Mouse (Mus musculus) cerebellum, adult 2 months (tissue): ENCODE data around the gene Dok5. TPM values are rescaled to one million over a fixed set of nuclear protein-coding genes. Genes with fewer than 3 reads are reported as not detected.
A peak's percentile ranks its signal among the peaks of the same experiment; 100 is the strongest.

Experiments
- DNase-seq, 2 experiments: peaks; one replicate each; pipeline ENCODE4 v3.0.0; 2021
- H3K27ac ChIP-seq: fragments of 200-500 bp; 2 replicates; pipeline ENCODE4 v1.5.1; 2012; ENCODE audit warnings: low read length, control low read depth, inconsistent platforms; ENCODE audit not compliant: insufficient read depth
- H3K27me3 ChIP-seq: fragments of 200-500 bp; 2 replicates; pipeline ENCODE4 v1.6.1; 2012; ENCODE audit warnings: inconsistent platforms, mild to moderate bottlenecking, low read length, moderate library complexity; ENCODE audit not compliant: control insufficient read depth, insufficient read depth
- H3K4me1 ChIP-seq: fragments of 200-500 bp; 2 replicates; pipeline ENCODE4 v1.6.1; 2011; ENCODE audit warnings: low read length; ENCODE audit not compliant: control insufficient read depth, insufficient read depth
- H3K4me3 ChIP-seq: fragments of 200-500 bp; replicated peaks from 2 replicates; pipeline ENCODE3; 2011; ENCODE audit warnings: mild to moderate bottlenecking, low read depth, low read length, control low read depth; ENCODE audit not compliant: insufficient read depth
- CTCF ChIP-seq: fragments of 200-500 bp; IDR thresholded peaks from 2 replicates; pipeline ENCODE4 v1.5.1; 2011; ENCODE audit warnings: low read depth, mild to moderate bottlenecking, control low read depth, low read length, moderate library complexity, borderline replicate concordance; ENCODE audit not compliant: insufficient read depth
- POLR2A ChIP-seq: fragments of 200-500 bp; IDR thresholded peaks from 2 replicates; pipeline ENCODE4 v1.6.1; 2011; ENCODE audit warnings: low read length, control low read depth, borderline replicate concordance; ENCODE audit not compliant: insufficient read depth
- WGBS: fragments of 180-500 bp; shearing (Covaris S2); methylation state at CpG from one replicate; pipeline ENCODE4 v1.1.7; 2018; 5-methylcytosine and 5-hydroxymethylcytosine counted together
- polyA plus RNA-seq: library from polyadenylated mRNA; depleted of rRNA; stranded (reverse); fragments of >200 nt; gene quantifications from 2 replicates; pipeline ENCODE4 v1.2.3, GENCODE M21; 2012

Gene Dok5
- polyA plus RNA-seq, 1 experiment, result 18.6 TPM

DNA sequence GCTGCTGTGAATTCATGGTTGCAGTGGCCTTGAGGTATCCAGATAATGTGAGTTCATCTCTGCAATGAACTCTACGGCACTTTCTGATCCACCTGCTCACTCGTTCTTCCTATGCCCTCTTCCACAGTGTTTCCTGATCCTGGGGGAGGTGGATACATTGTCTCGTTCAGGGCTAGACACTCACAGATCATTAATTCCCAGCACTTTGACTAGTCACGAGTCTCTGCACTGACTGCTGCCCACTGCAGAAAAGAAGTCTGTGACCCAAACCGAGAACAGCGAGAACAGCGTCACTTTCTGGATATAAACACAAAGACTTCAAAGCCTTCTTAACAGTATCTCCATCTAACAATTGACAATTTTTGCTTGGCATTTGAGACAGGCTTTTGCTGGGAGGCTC lies 125.9 kb downstream of the Dok5 start:
- WGBS, result 91% methylated on average over 7 of the region's 7 CpGs
- H3K4me1 ChIP-seq, result peaks cover 4% of the 10 kb centered on the region; the same call in 1 of the 2 replicates
- H3K27me3 ChIP-seq, result no peaks in the 10 kb centered on the region
- no peak overlapping the region for H3K27ac ChIP-seq
- TF ChIP-seq CTCF (no peak), POLR2A (no peak)
- H3K4me3 ChIP-seq, result no peak overlapping the region
- DNase-seq, result no peak

DNA sequence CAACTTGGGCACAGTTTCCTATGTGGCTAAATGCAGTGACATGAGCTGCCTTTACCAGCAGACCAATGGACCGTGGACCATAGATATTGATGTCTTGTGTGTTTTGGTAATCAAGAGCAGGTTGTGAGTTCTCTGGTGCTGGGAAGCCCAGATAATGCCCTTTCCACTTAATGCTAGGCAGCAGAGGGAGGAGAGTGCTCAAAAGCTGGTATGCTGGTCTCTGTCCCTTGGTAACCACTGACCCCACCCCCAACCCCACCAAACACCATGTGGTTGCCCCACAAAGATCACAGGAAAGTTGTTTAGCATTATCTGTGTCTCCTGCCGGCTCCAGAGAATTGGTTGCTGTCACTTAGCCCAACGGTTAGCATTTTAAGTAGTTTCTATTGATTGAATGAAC lies 127.0 kb downstream of the Dok5 start:
- Histone ChIP-seq H3K27ac (no peak overlapping the region), H3K4me3 (no peak overlapping the region), H3K27me3 (no peaks in the 10 kb centered on the region), H3K4me1 (peaks cover 4% of the 10 kb centered on the region; the same call in 1 of the 2 replicates)
- 64% methylated on average over 3 of the region's 3 CpGs for WGBS
- TF ChIP-seq POLR2A (no peak), CTCF (no peak)
- no peak for DNase-seq

DNA sequence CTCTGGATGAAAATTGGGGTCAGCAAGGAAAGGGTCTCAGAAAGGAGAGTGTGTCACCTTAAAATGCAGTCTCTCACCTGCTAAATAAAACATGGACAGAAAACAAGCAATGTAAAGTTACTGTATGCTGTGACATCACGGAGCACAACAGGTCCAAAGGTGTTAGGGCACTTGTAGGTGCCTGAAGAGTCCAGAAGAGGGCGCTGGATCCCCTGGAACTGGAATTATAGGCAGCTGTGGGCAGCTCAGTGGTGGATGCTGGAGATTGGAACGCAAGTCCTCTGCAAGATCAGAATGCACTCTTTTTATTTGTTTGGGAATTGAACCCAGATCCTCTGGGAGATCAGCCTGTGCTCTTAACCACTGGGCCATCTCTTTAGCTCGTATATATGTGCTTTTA lies 129.0 kb downstream of the Dok5 start:
- peak; percentile 39; the same call in 1 of the 2 replicates for TF ChIP-seq CTCF
- TF ChIP-seq POLR2A, result no peak

DNA sequence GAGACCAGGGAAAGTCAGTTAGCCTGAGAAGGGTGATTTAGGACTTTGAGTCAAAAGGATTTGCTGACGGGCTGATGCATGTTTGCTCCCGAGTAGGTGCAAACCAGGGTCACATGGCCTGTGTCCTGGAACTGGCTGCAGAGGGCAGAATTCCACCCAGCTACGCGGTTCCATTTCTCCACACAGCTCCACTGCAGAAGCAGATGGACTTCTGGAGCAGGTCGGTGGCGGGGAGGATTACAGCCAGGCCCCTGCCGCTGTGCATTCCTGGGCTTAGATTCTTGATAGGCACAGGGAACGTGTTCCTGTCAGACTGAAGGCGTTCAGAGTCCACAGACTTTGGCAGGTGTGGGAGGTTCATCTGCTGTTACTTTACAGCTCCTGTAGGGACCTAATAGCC lies 131.2 kb downstream of the Dok5 start:
- no peak overlapping the region for H3K27ac ChIP-seq
- TF ChIP-seq CTCF (no peak), POLR2A (no peak)
- no peak for DNase-seq
- H3K4me1 ChIP-seq, result no peaks in the 10 kb centered on the region
- H3K27me3 ChIP-seq, result no peaks in the 10 kb centered on the region
- H3K4me3 ChIP-seq, result no peak overlapping the region
- 17% methylated on average over 9 of the region's 9 CpGs for WGBS

More for the DNA sequence above, 129.0 kb downstream of the Dok5 start:
- WGBS, result 74% methylated on average over 4 of the region's 4 CpGs
- no peaks in the 10 kb centered on the region for H3K27me3 ChIP-seq
- H3K4me1 ChIP-seq, result peaks cover 4% of the 10 kb centered on the region; the same call in 1 of the 2 replicates
- H3K4me3 ChIP-seq, result no peak overlapping the region
- DNase-seq, result no peak
- H3K27ac ChIP-seq, result no peak overlapping the region

DNA sequence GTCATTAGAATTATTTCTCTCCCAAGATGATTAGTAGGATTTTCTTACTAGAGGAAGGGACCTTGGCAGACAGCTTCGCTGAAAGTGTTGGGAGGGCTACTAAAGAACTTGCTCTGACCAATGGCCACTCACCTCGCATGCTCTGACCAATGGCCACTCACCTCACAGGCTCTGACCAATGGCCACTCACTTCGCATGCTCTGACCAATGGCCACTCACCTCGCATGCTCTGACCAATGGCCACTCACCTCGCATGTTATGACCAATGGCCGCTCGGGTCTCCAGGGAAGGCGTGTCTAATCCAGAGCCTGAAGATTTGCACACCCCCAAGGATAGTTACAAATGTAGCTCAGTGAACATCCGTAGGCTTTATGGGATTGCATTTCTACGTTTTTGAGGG lies 131.6 kb downstream of the Dok5 start:
- Histone ChIP-seq H3K27me3 (no peaks in the 10 kb centered on the region), H3K27ac (no peak overlapping the region), H3K4me1 (no peaks in the 10 kb centered on the region), H3K4me3 (no peak overlapping the region)
- TF ChIP-seq POLR2A (no peak), CTCF (no peak)
- DNase-seq, result no peak
- 95% methylated on average over 10 of the region's 10 CpGs for WGBS

DNA sequence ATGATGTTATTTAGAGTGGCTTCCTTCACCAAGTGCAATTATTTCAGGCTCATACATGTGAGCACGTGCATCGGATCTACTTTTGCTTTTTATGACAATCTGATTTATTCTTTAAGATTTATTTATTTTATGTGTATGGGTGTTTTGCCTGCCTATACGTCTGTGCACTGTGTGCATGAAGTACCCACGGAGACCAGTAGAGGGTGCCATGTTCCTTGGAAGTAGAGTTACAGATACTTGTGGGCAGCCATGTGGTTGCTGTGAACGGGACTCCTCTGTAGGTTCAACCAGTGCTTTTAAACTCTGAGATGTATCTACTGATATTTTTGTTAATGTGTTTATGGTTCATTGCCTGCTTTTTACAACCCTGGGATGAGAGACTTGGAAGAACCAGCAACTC lies 132.4 kb downstream of the Dok5 start:
- Histone ChIP-seq H3K4me1 (no peaks in the 10 kb centered on the region), H3K27me3 (no peaks in the 10 kb centered on the region), H3K4me3 (no peak overlapping the region), H3K27ac (no peak overlapping the region)
- 91% methylated on average over 5 of the region's 5 CpGs for WGBS
- no peak for TF ChIP-seq POLR2A
- peak; percentile 24; the same call in 1 of the 2 replicates for TF ChIP-seq CTCF
- DNase-seq, result no peak

DNA sequence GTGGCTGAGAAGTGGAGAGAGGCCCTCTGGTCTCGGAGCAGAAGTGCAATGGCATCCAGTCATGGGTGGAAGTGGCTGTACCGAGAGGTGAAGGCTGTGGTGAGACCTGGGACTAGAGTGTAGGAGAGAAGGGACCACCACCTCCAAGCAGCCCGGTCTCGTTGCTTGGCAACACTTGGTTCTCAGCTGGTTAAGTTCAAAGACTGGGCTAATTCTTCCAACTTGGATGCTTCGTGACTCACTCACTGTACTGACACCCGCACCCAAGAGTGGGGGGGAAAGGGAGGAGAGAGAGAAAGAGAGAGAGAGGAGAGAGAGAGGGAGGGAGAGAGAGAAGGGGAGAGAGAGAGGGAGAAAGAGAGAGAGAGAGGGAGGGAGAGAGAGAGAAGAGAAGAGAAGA lies 133.2 kb downstream of the Dok5 start:
- 83% methylated on average over 6 of the region's 6 CpGs for WGBS
- Histone ChIP-seq H3K27me3 (no peaks in the 10 kb centered on the region), H3K27ac (no peak overlapping the region), H3K4me1 (no peaks in the 10 kb centered on the region), H3K4me3 (no peak overlapping the region)
- TF ChIP-seq POLR2A (no peak), CTCF (no peak)
- DNase-seq, result no peak

DNA sequence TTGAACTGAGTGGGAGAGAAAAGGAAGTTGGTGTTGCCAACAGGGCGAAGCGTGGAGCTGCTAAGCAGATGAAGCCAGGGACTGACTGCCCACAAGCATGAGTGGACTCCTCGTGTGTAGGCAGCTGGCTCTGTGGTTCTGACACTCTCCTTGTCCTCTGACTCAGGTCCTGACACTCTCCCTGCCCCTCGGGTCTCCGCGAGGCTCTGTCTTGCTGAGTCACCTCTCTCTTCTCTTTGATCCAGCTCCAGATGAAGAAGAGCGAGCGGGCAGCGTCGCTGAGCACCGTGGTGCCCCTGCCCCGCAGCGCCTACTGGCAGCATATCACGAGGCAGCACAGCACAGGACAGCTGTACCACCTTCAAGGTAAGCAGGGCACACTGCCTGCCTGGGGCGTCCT lies 139.0 kb downstream of the Dok5 start:
- Histone ChIP-seq H3K4me1 (no peaks in the 10 kb centered on the region; the same call in 1 of the 2 replicates), H3K27ac (no peak overlapping the region), H3K27me3 (no peaks in the 10 kb centered on the region), H3K4me3 (no peak overlapping the region)
- WGBS, result 83% methylated on average over 15 of the region's 15 CpGs
- DNase-seq, result no peak
- no peak for TF ChIP-seq CTCF
- no peak for TF ChIP-seq POLR2A
